Mouse (Mus musculus) brain, embryonic 18.5 days (tissue): ENCODE data around the gene Washc3.

ENCODE experiments used
- DNase-seq: peaks from one replicate; pipeline ENCODE4 v3.0.0-alpha.2; 2012; ENCODE audit warnings: low read depth, low spot score

The Washc3 gene

GRCm38 (mm10) chr10:88200951-88201638 lies at the start of gene Washc3:
Gene Washc3 (plus strand): TSS chr10:88201093.
- peak; percentile 86 for DNase-seq

DNA sequence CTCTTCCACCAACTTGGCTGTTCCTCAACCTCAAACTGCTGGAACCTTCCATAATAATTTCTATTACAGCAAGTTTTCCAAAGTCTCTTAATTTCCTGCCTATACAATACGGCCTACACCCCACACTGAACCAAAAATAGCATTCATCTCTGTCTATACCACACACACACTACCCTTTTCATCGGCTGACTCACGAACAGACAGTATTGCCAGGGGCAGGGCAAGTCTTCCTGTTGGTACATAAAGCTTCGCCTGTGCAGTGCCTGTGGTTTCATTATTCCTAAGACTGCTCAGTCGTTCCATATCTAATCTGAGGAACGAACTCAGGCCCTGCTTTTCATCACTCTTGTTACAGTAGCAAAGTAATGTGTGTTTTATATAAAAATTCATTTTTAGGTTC lies 49.2 kb upstream of the Washc3 start:
- no peak for DNase-seq

DNA sequence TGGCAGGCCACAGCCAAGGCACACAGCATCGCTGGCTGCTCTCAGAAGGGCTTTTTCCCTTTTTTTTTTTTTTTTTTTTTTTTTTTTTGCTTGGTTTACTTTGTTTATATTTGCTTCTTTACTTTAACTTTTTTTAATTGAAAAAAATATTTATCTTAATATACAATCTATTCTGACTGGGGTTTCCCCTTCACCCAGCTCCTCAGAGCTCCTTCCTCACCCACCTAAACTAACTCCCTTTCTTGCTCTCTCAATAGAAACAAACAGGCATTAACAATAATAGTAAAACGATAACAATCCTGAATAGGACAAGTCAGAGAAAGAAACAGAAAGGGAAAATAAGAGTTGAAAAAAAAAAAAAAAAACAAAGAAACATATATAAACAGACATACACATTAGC lies 38.8 kb upstream of the Washc3 start:
- no peak for DNase-seq

DNA sequence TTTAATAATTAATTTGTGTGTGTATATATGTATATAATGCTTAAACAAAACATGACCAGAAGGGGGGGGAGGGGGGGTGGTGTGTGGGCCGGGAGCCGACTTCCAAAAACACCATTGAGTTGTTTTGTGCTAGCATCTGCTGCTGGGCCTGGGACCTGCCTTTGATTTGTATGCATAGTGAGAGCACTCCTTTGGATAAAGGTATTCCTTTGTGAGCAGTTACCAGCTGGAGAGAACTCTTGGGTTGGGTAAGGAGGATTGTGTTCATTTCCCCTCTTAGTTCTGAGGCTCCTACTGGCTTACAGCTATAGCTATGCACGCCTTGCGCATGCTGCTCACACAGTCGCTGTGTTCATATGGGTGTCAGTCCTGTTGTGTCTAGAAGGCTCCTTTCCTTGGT lies 38.2 kb upstream of the Washc3 start:
- no peak for DNase-seq

- no peak for DNase-seq
Observed at GRCm38 (mm10) chr10:88166158-88166557, 34.7 kb upstream of the Washc3 start.

GRCm38 (mm10) chr10:88167438-88168077 lies 33.3 kb upstream of the Washc3 start:
- no peak for DNase-seq

DNA sequence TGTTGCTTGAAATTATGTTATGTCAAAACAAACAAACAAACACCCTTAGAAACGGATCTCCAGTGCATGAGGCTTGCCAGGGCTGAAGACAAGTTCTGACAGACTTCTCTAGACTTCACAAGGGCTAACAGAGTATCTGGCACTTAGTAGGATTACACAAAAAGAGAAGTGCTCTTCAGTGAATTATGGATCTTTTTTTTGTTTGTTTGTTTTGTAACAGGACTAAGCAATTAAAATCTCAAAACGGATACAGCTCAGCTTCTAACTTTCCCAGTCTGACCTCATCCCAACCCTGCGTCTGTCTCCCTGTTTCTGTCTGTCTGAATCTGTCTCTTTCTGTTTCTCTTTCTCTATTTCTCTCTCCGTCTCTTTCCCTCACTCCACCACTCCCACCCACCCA lies 352 bp upstream of the Washc3 start:
- no peak for DNase-seq

GRCm38 (mm10) chr10:88201650-88202049 lies 757 bp downstream of the Washc3 start:
- DNase-seq: no peak

DNA sequence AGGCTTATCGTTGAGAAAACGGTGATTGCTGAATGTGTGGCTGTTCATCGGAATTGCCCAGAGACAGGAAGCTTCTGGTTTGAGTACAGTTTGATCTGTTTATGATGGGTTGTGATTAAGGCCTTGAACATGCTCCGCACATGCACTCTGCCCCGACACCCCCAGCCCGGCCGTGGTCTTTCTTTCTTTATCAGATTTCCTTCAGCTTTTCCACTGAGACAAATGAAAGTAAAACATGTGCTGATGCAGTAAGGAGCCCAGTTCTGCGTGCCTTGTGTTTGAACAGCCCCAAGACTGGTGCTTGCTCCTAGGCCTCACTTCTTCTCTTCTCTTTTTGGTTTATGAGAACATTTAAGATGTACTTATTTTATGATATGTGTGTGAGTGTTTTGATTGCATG lies 1.7 kb downstream of the Washc3 start:
- no peak for DNase-seq

GRCm38 (mm10) chr10:88203236-88203635 lies 2.3 kb downstream of the Washc3 start:
- DNase-seq: no peak

DNA sequence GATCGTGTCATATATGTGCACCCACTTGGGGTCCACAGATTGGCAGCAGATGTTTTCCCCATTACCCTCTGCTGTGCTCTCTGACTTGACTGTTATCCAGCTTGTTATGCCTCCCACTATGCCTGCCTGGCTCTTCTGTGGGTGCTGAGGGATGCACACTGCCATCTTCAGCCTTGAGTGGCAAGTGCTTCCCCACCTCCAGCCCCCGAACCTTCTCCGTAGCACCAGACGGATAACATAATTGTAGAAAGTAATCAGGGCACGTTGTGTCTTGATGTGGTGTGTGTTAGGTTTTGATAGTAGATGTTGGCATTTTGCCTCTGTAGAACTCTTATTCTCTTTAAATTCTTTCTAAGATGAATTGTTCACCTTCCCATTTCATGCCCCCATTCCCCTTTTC lies 11.8 kb downstream of the Washc3 start:
- no peak for DNase-seq

DNA sequence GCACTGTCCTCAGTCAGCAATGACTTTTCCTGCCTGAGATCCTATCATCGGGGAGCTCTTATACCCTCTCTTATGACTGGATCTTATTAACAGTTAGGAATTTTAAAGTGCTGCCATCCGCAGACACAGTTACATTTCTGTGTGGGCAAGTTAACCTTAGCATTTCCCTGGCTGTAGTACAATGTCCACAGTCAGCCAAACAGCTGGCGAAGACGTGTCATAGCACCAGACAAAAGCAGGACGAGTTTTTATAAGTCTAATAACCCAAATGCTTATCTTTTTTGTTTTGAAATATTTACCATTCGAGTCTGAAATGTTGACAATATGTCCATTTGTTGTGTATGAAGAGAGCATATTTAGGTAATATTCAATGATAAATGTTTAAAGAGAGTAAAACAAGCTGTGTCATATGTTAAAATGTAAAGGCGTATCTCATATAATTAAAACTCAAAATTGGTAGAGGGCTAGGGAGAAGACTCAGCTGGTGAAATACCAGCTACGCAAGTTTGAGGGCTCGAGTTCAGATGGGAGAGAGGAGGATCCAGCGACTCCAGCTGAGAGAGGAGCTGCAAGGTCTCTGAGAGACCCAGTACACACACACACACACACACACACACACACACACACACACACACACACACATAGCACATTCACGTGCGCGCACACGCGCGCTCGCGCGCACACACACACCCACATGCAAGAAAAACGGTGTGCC lies 14.1 kb downstream of the Washc3 start:
- DNase-seq: no peak

DNA sequence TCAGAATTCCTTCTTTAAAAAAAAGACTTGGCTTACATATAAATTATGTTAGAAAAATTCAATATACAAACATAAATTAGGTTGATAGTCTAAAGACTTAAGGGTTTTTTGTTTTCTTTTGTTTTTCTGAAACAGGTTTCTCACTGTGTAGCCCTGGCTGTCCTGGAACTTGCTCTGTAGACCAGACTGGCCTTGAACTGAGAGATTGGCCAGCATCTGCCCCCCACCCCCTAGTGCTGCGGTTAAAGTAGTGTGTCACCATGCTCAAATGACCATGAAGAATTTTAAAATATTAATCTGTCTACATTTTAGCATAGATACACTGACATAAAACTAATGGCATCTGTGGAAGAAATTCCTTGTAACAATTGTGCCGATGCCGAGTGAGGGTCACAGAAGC lies 17.3 kb downstream of the Washc3 start:
- DNase-seq: no peak

- no peak for DNase-seq
Observed at GRCm38 (mm10) chr10:88221718-88222117, 20.8 kb downstream of the Washc3 start.

DNA sequence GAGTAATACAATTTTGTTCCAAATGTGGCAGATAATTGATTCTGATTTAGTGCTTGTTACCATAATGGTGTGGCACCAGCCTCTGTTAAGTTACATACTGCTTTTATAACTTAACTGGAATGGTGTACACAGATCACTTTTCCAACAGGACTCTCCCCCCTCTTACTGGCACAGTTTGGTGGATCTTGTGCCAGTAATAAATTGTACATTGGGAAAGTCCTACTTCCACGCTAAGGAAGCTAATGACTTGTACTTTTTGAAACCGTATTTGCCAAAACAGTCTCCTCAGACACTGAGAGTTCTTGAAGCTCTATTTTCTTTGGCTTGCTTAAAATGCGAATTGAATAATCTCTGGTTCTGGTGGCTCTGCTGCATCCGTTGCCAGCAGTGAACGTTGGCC lies 24.5 kb downstream of the Washc3 start:
- DNase-seq: no peak

DNA sequence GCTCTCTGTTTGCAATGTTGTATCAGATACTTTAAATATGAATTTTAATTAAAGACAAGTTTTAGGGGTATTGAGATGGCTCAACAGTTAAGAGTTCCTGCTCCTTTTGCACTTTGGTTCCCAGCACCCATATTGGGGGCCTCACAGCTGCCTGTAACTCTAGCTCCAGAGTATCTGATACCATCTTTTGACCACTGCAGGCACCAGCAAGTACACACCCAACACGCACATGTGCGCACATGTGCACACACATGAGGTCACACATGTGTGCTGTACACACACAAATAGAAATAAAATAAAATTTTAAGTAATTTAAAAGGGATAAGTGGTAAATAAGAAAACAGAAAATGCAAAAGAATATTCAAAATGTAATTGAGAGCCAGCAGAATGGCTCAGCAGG lies 27.1 kb downstream of the Washc3 start:
- DNase-seq: no peak

DNA sequence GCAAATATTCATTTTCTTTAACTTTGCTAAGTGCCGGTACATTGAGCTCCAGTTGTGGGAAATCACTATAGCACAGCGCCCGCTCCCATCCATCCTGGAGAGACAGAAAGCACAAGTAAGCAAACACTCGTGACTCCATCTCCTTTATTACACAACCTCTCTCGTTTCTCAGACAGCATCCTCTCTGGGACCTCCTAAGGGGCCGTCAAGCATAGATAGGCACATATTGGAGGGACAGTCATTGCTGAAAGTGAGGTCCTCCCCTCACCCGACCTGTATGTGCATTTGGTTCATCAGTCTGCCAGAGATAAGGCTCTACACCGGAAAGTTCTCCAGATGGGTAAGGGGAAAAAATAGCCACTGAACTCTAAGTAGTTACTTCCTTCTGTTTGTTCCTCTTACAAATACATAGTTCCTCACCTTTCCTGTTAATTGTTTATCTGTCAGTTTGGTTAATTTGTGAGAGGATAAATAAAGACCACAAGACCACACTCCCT lies 27.7 kb downstream of the Washc3 start:
- DNase-seq: no peak

- no peak for DNase-seq
Observed at GRCm38 (mm10) chr10:88231671-88232070, 30.8 kb downstream of the Washc3 start.

GRCm38 (mm10) chr10:88232765-88233164 lies 31.9 kb downstream of the Washc3 start:
- no peak for DNase-seq

DNA sequence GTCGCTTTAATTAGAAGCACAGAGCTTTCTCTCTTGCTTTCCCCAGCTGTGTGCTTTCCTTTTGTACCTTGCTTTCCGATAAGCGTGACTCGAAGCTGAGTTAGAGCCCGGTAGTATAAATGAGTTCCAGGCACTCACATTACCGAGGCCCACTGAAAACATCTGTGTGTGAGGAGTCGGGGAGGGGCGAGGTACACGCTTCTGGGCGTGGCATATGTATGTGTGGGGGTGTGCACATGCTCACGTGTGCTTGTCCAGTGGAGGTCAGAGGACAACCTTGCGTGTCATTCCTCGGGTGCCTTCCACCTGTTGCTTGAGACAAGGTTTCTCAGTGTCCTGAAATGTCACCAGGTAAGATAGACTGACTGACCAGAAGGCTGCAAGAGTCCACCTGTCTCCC lies 43.8 kb downstream of the Washc3 start:
- no peak for DNase-seq

- no peak for DNase-seq
Observed at GRCm38 (mm10) chr10:88250300-88250699, 49.4 kb downstream of the Washc3 start.

- no peak for DNase-seq
Observed at GRCm38 (mm10) chr10:88252121-88252862, 51.4 kb downstream of the Washc3 start.
